Mouse (Mus musculus) brain, embryonic 14.5 days (tissue): ENCODE results near the gene Fry.

Source experiments
- CTCF ChIP-seq: fragments of 200-500 bp; IDR thresholded peaks from 2 replicates; pipeline ENCODE4 v1.5.1; 2012; ENCODE audit warnings: inconsistent platforms, mild to moderate bottlenecking, moderate library complexity, borderline replicate concordance; ENCODE audit not compliant: insufficient read depth, insufficient read length; ENCODE audit errors: extremely low read depth
- POLR2A ChIP-seq: fragments of 200-500 bp; IDR thresholded peaks from 2 replicates; pipeline ENCODE4 v1.6.1; 2012; ENCODE audit warnings: mild to moderate bottlenecking, inconsistent platforms, borderline replicate concordance; ENCODE audit not compliant: poor library complexity, insufficient read depth, insufficient read length, severe bottlenecking; ENCODE audit errors: extremely low read depth

GRCm38 (mm10) chr5:150282091-150282490, 163.6 kb downstream of the Fry start:
- TF ChIP-seq CTCF, result no peak
- TF ChIP-seq POLR2A, result no peak
